Mouse (Mus musculus) heart, adult 2 months (tissue): ENCODE measurements at regions not wholly inside any gene's neighbourhood (a gene's known extent, or its start where the extent isn't known, plus 50 kb on each side); places are given as distances from the start of the nearest gene placed in this dataset.

Experiments used
- DNase-seq, 2 experiments: peaks; one replicate each; pipeline ENCODE4 v3.0.0; 2021
- H3K27ac ChIP-seq: fragments of 200-600 bp; 2 replicates; pipeline ENCODE4 v1.8.1; 2022
- H3K27me3 ChIP-seq: fragments of 200-500 bp; 2 replicates; pipeline ENCODE4 v1.6.1; 2012; ENCODE audit warnings: mild to moderate bottlenecking, low read length, inconsistent platforms, mixed read lengths; ENCODE audit not compliant: control insufficient read depth, insufficient read depth
- H3K36me3 ChIP-seq: fragments of 200-500 bp; 2 replicates; pipeline ENCODE4 v1.6.1; 2012; ENCODE audit warnings: low read length, inconsistent platforms; ENCODE audit not compliant: control insufficient read depth, insufficient read depth
- H3K4me1 ChIP-seq: fragments of 200-500 bp; 2 replicates; pipeline ENCODE4 v1.6.1; 2011; ENCODE audit warnings: low read length; ENCODE audit not compliant: control insufficient read depth, insufficient read depth
- H3K4me3 ChIP-seq: fragments of 200-600 bp; 2 replicates; pipeline ENCODE4 v1.8.1; 2022
- H3K79me2 ChIP-seq: fragments of 200-500 bp; replicated peaks from 2 replicates; pipeline ENCODE4 v1.6.1; 2012; ENCODE audit warnings: mild to moderate bottlenecking, inconsistent platforms, low read length, moderate library complexity, mixed read lengths; ENCODE audit not compliant: control insufficient read depth, insufficient read depth
- H3K9ac ChIP-seq: fragments of 200-500 bp; 2 replicates; pipeline ENCODE4 v1.6.1; 2012; ENCODE audit warnings: low read depth, mild to moderate bottlenecking, control low read depth, inconsistent platforms, low read length, mixed read lengths
- CTCF ChIP-seq: fragments of 200-600 bp; IDR thresholded peaks from 2 replicates; pipeline ENCODE4 v1.8.1; 2022; ENCODE audit warnings: antibody characterized with exemption, mild to moderate bottlenecking, moderate library complexity
- EP300 ChIP-seq: fragments of 200-500 bp; IDR thresholded peaks from 2 replicates; pipeline ENCODE4 v1.6.1; 2011; ENCODE audit warnings: low read depth, low read length, control low read depth; ENCODE audit not compliant: insufficient read depth
- POLR2A ChIP-seq: fragments of 200-500 bp; IDR thresholded peaks from 2 replicates; pipeline ENCODE4 v1.6.1; 2011; ENCODE audit warnings: mild to moderate bottlenecking, low read depth, low read length, control low read depth; ENCODE audit not compliant: insufficient read depth
- WGBS: fragments of 180-500 bp; shearing (Covaris S2); methylation state at CpG from one replicate; pipeline ENCODE4 v1.1.7; 2018; 5-methylcytosine and 5-hydroxymethylcytosine counted together
- intact Hi-C: fragments of 180-260 bp; cut with DNase I; formaldehyde crosslinking; loops from one replicate; pipeline ENCODE4 v1.15.1; 2025

DNA sequence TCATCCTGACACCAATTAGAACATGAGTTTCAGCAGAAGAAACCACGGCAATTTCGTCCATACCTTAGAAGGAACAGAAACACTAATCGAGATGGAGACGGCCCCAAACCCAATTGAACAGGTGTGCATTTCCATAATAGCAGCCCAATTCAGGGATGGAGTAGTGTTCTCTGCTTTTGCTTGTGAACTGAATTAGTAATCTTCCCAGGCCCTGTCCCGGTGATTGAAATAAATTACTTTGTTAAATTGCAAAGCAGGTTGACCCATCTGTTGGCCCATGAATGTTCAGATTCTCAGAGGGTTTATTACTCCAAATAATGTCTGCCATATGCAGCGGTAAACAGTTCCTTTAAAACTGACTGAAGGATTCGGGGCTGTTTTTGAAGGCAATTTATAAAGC, 388.5 kb upstream of the Nfe2l3 start:
- H3K27ac ChIP-seq = no peak overlapping the region
- H3K27me3 ChIP-seq = no peaks in the 10 kb centered on the region; the same call in 1 of the 2 replicates
- 92% methylated on average over 7 of the region's 7 CpGs for WGBS
- intact Hi-C loops = no loop called here
- no peak overlapping the region for H3K9ac ChIP-seq
- no peak for DNase-seq
- H3K36me3 ChIP-seq = no peaks in the 10 kb centered on the region
- no peaks in the 10 kb centered on the region for H3K79me2 ChIP-seq
- H3K4me3 ChIP-seq = no peak overlapping the region
- no peaks in the 10 kb centered on the region for H3K4me1 ChIP-seq
- TF ChIP-seq EP300 = no peak
- TF ChIP-seq POLR2A = no peak
- no peak for TF ChIP-seq CTCF

DNA sequence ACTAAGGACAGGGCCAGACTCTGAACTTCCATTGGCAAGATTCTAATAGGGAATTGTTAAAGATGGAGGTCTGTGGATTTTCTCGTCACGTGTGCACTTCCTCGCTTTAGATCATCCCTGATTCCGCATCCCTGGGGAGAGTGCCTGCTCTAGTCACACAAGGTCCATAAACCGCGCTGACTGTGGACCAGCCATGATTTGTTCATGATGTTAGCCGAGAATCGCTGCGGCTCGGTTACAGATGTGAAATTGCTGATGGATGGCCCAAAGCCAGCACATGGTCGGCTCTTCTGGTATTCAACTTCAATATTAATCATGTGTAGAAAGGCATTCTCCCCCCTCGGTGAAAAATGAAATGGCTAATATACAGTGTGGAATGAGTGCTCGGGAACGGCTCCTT, 387.6 kb upstream of the Nfe2l3 start:
- 88% methylated on average over 14 of the region's 14 CpGs for WGBS
- Histone ChIP-seq H3K4me3 (no peak overlapping the region), H3K27ac (no peak overlapping the region), H3K9ac (no peak overlapping the region), H3K36me3 (no peaks in the 10 kb centered on the region), H3K79me2 (no peaks in the 10 kb centered on the region), H3K27me3 (no peaks in the 10 kb centered on the region; the same call in 1 of the 2 replicates), H3K4me1 (no peaks in the 10 kb centered on the region)
- intact Hi-C loops = no loop called here
- no peak for DNase-seq
- TF ChIP-seq POLR2A = no peak
- no peak for TF ChIP-seq CTCF
- no peak for TF ChIP-seq EP300

DNA sequence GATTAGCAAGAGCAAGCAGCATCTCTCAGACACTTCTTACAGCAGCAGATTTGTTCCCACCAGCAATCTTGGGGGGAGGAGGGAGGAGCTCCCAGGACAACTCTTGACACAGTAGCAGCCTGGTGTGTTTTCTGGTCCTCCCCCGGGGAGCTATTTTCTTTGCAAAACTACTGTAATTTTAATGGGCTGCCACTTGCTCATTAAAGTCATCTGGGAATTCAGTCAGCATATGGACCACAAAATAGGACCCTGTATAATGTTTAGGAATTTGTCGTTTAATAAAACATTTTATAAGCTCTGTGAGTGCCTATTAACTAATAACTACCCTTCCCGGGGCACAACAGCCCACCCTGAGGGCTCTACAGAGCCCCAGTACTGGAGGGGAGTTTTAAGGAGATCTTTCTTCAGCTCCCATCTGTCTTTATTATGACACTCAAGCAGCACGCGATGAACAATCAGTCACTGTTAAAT, 380.0 kb upstream of the Nfe2l3 start:
- no peaks in the 10 kb centered on the region for H3K4me1 ChIP-seq
- no peaks in the 10 kb centered on the region for H3K79me2 ChIP-seq
- H3K27ac ChIP-seq = no peak overlapping the region
- no peak overlapping the region for H3K9ac ChIP-seq
- TF ChIP-seq EP300 (no peak), CTCF (no peak), POLR2A (no peak)
- no peak overlapping the region for H3K4me3 ChIP-seq
- no peak for DNase-seq
- H3K27me3 ChIP-seq = no peaks in the 10 kb centered on the region
- no peaks in the 10 kb centered on the region for H3K36me3 ChIP-seq
- intact Hi-C loops = no loop called here
- 70% methylated on average over 5 of the region's 5 CpGs for WGBS

DNA sequence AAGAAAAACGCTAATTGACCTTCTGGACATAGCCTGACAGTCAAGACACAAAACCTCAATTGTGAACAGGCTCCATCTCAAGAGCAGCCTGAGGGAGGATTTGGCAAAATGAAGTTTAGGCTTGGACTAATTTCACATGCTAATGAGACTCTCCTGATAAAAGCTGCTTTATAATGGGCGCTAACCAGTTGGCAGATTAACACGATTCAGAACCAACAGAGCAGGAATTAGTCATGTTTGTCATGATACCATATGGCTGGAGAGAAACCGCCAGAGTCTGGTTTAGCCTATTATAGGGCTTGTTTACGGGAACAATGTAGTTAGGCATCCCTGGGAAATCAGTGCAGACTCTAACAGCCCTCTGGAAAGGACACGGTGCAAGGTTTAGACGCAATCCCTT, 375.2 kb upstream of the Nfe2l3 start:
- intact Hi-C loops = no loop called here
- H3K9ac ChIP-seq = no peak overlapping the region
- no peaks in the 10 kb centered on the region for H3K4me1 ChIP-seq
- H3K36me3 ChIP-seq = no peaks in the 10 kb centered on the region
- H3K79me2 ChIP-seq = no peaks in the 10 kb centered on the region
- no peaks in the 10 kb centered on the region for H3K27me3 ChIP-seq
- no peak overlapping the region for H3K27ac ChIP-seq
- H3K4me3 ChIP-seq = no peak overlapping the region
- DNase-seq = no peak
- TF ChIP-seq CTCF (no peak), POLR2A (no peak), EP300 (no peak)
- 61% methylated on average over 7 of the region's 7 CpGs for WGBS

DNA sequence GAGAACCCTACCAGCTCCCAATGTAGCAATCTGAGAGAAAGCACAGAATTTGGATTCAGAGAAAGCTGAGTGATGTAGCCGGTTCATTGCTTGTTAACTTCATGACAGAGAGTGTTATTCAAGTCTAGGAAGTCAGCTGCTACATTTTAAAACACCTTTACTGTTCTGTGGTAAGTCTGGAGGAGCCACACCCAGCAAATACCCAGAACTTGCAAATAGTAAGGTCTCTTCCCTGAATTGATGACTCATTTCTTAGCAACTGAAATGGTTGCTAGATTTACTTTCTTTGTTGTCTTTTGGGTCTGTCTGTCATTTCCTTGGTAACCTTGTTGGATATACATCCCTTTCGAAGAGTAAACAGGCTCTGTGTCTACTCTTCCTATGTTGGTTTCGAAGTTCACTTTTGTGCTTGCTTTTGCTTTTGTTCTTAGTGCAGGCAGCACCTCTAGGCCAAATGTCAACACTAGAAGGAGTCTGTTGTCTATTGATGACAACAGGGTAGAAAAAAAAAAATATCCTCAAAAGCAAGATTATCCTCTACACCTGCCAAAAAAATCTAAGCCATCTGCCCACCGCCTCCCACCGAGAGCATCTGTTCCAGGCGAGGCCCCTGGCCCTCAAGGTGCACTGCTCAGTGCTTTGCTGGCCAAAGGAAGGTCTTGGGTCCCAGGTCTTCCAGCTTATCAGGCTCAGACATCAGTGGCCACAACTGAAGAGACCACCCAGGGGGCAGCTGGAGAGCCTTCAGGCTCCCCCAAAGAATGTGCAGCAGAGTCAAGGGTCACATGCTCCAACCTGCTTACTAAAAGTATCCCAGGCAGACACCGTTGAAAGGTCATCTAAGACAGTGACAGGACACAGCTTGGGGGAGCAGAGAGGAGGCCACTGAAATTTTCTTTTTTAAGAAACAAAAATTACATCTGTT, 372.3 kb upstream of the Nfe2l3 start:
- no peak overlapping the region for H3K9ac ChIP-seq
- intact Hi-C loops = no loop called here
- H3K79me2 ChIP-seq = no peaks in the 10 kb centered on the region
- no peak for DNase-seq
- TF ChIP-seq POLR2A (no peak), EP300 (no peak), CTCF (no peak)
- WGBS = 76% methylated on average over 7 of the region's 7 CpGs
- H3K4me3 ChIP-seq = no peak overlapping the region
- no peaks in the 10 kb centered on the region for H3K36me3 ChIP-seq
- H3K27me3 ChIP-seq = no peaks in the 10 kb centered on the region
- no peaks in the 10 kb centered on the region for H3K4me1 ChIP-seq
- H3K27ac ChIP-seq = no peak overlapping the region

DNA sequence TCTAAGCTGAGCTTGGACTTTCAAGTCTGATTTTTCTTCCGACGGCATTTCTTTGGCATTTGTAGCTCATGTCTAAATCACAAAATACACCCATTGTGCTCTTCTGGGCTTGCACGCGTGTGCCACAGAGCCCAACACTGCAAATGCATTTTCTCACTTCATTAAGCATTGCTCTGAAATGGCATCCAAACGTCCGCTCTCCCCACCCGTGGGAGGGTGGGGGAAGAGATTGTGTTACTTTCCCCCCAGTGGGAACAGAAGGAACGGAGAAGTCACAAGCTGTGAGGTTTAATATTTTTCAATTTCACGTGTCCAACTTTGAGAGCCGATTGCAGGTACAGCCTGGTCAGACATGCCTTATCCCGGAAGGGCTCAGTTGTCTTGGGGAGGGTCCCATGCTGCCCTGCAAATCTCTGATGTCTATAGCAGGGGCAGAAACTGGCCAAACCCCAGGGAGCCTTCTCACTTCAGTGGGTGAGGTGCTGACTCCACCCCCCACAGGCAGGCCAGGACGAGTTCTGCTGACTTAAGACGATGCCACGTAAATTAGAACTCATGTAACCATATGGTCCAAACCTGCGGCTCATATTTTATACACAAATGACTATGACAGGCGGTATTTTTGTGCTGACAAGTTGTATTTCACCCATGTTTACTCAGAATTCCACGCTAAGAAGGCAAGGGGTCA, 371.5 kb upstream of the Nfe2l3 start:
- Histone ChIP-seq H3K4me1 (no peaks in the 10 kb centered on the region), H3K79me2 (no peaks in the 10 kb centered on the region), H3K36me3 (no peaks in the 10 kb centered on the region), H3K27me3 (no peaks in the 10 kb centered on the region), H3K9ac (no peak overlapping the region), H3K4me3 (no peak overlapping the region), H3K27ac (no peak overlapping the region)
- TF ChIP-seq CTCF (no peak), POLR2A (no peak), EP300 (no peak)
- no peak for DNase-seq
- intact Hi-C loops = no loop called here
- 71% methylated on average over 17 of the region's 17 CpGs for WGBS
